Mouse (Mus musculus): ENCODE measurements around the gene Atxn1.

GRCm38 (mm10) chr13:45857416-45857815, 107.4 kb downstream of the Atxn1 start:
- TF ChIP-seq POLR2A (IDR thresholded peaks at IDR 0.05; ENCODE audit: insufficient read length, low read depth) (no peak), REST (IDR thresholded peaks at IDR 0.05; ENCODE audit: insufficient read depth, insufficient read length) (no peak)

All from myocyte (in vitro differentiated cells).